Mouse (Mus musculus) stomach, embryonic 14.5 days (tissue): ENCODE data around the gene 9430038I01Rik. TPM values are rescaled to one million over a fixed set of nuclear protein-coding genes. Genes with fewer than 3 reads are reported as not detected.

Experiments
- ATAC-seq: fragments of 200-750 bp; cut with Nextera tagmentation; 2 replicates; pipeline ENCODE4 v1.8.0; 2017; ENCODE audit warnings: low read depth, moderate TSS enrichment; ENCODE audit not compliant: insufficient number of reproducible peaks, insufficient read depth, low FRiP score
- H3K27ac ChIP-seq: fragments of 300-500 bp; sonication (generic); 2 replicates; pipeline ENCODE4 v1.5.1; 2014; ENCODE audit warnings: mild to moderate bottlenecking, low read length, moderate library complexity, mixed read lengths
- H3K27me3 ChIP-seq: fragments of 300-500 bp; sonication (generic); 2 replicates; pipeline ENCODE4 v1.6.1; 2014; ENCODE audit warnings: low read length, control low read depth, mixed read lengths; ENCODE audit not compliant: control insufficient read depth, insufficient read depth
- H3K36me3 ChIP-seq: fragments of 300-500 bp; sonication (generic); 2 replicates; pipeline ENCODE4 v1.6.1; 2014; ENCODE audit warnings: mild to moderate bottlenecking, control low read depth, low read length, moderate library complexity, mixed read lengths; ENCODE audit not compliant: control insufficient read depth, insufficient read depth
- H3K4me1 ChIP-seq: fragments of 300-500 bp; sonication (generic); 2 replicates; pipeline ENCODE4 v1.6.1; 2014; ENCODE audit warnings: low read length, control low read depth, mixed read lengths; ENCODE audit not compliant: control insufficient read depth, insufficient read depth
- H3K4me2 ChIP-seq: fragments of 300-500 bp; sonication (generic); replicated peaks from 2 replicates; pipeline ENCODE4 v1.6.1; 2014; ENCODE audit warnings: low read depth, low read length, control low read depth
- H3K4me3 ChIP-seq: fragments of 300-500 bp; sonication (generic); 2 replicates; pipeline ENCODE4 v1.5.1; 2014; ENCODE audit warnings: low read depth, low read length, control low read depth
- H3K9ac ChIP-seq: fragments of 300-500 bp; sonication (generic); replicated peaks from 2 replicates; pipeline ENCODE4 v1.6.1; 2014; ENCODE audit warnings: low read depth, mild to moderate bottlenecking, control low read depth, low read length, moderate library complexity, mixed read lengths
- H3K9me3 ChIP-seq: fragments of 300-500 bp; sonication (generic); 2 replicates; pipeline ENCODE4 v1.6.1; 2016; ENCODE audit warnings: low read depth, low read length, control low read depth; ENCODE audit not compliant: control insufficient read depth
- WGBS: fragments of 180-500 bp; shearing (Covaris S2); extraction: QIAGEN DNeasy Blood & Tissue Kit; methylation state at CpG from one replicate; pipeline ENCODE4 v1.1.7; 2014; 5-methylcytosine and 5-hydroxymethylcytosine counted together
- polyA plus RNA-seq: library from polyadenylated mRNA; unstranded; fragments of >200 nt; fragmentation: Nextera tagmentation; extraction: Ambion mirVana; gene quantifications from 2 replicates; pipeline ENCODE4 v1.2.1, GENCODE M21; 2014

9430038I01Rik gene
- polyA plus RNA-seq, 1 experiment from 2014 or later = 33.7 TPM

DNA sequence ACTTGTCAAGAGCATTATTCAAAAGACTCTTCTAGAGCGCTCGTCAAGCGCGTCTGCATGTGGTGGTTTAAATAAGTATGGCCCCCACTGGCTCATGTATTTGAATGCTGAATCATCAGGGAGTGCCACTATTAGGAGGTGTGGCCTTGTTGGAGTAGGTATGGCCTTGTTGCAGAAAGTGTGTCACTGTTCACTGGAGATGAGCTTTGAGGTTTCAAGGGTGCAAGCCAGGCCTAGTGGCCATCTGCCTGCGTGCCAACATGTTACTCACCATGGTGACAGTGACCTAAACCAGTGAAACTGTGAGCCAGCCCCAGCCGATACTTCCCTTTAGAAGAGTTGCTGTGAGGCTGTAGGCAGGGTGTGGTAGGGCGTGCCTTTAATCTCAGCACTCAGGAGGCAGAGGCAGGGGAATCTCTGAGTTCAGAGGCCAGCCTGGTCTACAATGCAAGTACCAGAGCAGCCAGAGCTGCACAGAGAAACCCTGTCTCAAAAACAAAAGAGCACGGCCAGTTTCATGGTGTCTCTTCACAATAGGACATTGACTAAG lies 13.1 kb downstream of the 9430038I01Rik start:
- Histone ChIP-seq H3K4me1 (no peaks in the 10 kb centered on the region), H3K36me3 (no peaks in the 10 kb centered on the region), H3K9ac (no peak overlapping the region), H3K4me3 (no peak overlapping the region), H3K9me3 (no peaks in the 10 kb centered on the region), H3K27ac (no peak overlapping the region), H3K27me3 (no peaks in the 10 kb centered on the region), H3K4me2 (no peak overlapping the region)
- no peak for ATAC-seq
- 89% methylated on average over 8 of the region's 8 CpGs for WGBS

DNA sequence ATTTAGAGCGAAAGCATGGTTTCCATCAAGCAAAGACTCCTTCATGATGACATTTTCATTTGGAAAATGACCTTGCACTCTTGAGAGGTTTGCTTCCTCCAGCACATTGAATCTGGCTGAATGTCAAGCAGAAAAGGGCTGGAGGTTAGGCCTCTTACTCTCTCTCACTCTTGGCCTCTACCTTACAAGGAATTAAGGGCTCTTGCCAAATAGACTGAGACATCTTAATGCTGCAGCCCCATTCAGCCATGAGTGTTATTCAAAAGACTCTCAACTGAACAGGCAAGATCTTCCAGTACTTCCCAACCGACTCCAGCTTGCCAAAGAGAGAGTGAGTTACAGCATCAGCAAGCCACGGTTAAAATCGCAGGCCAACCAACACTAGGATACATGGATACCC lies 15.1 kb downstream of the 9430038I01Rik start:
- Histone ChIP-seq H3K9me3 (no peaks in the 10 kb centered on the region), H3K4me2 (no peak overlapping the region), H3K36me3 (no peaks in the 10 kb centered on the region), H3K27me3 (no peaks in the 10 kb centered on the region), H3K27ac (no peak overlapping the region), H3K9ac (no peak overlapping the region), H3K4me1 (no peaks in the 10 kb centered on the region), H3K4me3 (no peak overlapping the region)
- WGBS = 76% methylated on average over 4 of the region's 4 CpGs
- ATAC-seq = no peak; the same call in 1 of the 2 replicates

DNA sequence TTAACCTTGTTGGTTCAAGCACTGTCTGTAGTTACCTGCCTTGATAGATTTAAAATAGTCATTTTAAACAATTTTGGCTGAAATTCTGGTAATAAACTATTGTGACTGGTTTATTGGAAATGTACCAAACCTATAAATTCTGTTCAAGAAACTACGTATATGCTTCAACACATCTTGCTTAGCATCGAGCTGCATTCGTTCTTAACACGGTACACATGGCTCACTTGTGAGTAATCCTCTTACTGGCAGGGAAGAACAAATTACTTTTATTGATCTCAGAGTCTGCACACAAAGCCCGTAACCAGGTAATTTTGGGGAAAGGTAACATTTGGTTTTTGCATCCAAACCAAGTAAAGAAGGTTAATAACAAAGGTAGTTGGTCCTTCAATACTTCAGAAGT lies 22.7 kb downstream of the 9430038I01Rik start:
- Histone ChIP-seq H3K9me3 (no peaks in the 10 kb centered on the region), H3K9ac (no peak overlapping the region), H3K4me1 (no peaks in the 10 kb centered on the region), H3K36me3 (no peaks in the 10 kb centered on the region), H3K4me2 (no peak overlapping the region), H3K4me3 (no peak overlapping the region), H3K27ac (no peak overlapping the region), H3K27me3 (no peaks in the 10 kb centered on the region)
- no peak for ATAC-seq
- 72% methylated on average over 5 of the region's 5 CpGs for WGBS

DNA sequence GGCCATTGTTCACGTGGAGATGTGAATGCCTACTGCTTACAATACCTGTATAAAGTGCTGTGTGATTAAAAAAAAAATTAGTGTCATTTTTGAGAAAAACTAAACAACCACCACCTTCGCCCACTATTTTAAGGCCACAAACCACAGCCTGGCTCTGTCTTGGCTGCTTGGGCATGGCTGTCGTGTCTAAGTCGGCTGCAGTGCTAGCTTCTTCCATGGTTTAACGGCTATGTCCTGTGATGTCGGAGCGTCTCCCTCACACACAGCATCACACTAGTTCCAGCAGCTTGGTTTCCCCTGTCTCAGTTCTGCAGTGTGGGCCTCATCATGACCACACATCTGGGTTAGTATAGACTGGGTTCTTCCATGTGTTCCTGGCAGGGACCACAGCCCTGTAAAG lies 35.6 kb downstream of the 9430038I01Rik start:
- H3K36me3 ChIP-seq = no peaks in the 10 kb centered on the region; the same call in 1 of the 2 replicates
- H3K27me3 ChIP-seq = no peaks in the 10 kb centered on the region
- H3K9ac ChIP-seq = no peak overlapping the region
- H3K4me3 ChIP-seq = no peak overlapping the region
- no peak overlapping the region for H3K4me2 ChIP-seq
- ATAC-seq = no peak
- no peaks in the 10 kb centered on the region for H3K9me3 ChIP-seq
- H3K27ac ChIP-seq = no peak overlapping the region
- no peaks in the 10 kb centered on the region for H3K4me1 ChIP-seq
- WGBS = 93% methylated on average over 7 of the region's 7 CpGs

DNA sequence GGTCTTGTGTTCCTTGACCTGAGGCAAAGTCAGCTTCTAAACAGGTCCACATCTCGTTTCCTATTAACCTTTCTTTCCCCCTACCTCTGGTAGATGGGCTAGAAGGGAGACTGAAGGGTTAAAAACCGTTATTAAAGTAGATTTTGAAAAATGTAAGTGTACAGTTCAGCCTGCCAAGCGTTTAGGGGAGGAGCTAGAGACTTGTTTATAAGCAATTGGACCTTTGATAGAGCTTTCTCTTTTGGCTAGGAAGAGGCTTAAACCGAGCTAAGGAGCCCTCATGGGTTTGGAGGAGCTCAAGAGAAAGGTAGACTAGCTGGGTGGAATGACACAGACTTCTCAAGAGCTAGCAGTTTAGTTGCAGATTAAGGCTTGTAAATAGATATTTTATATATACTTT lies 38.8 kb downstream of the 9430038I01Rik start:
- H3K4me3 ChIP-seq = no peak overlapping the region
- no peak for ATAC-seq
- no peak overlapping the region for H3K4me2 ChIP-seq
- H3K4me1 ChIP-seq = no peaks in the 10 kb centered on the region
- no peak overlapping the region for H3K27ac ChIP-seq
- 47% methylated on average over 4 of the region's 4 CpGs for WGBS
- H3K27me3 ChIP-seq = no peaks in the 10 kb centered on the region
- H3K9me3 ChIP-seq = no peaks in the 10 kb centered on the region
- no peak overlapping the region for H3K9ac ChIP-seq
- no peaks in the 10 kb centered on the region; the same call in 1 of the 2 replicates for H3K36me3 ChIP-seq

DNA sequence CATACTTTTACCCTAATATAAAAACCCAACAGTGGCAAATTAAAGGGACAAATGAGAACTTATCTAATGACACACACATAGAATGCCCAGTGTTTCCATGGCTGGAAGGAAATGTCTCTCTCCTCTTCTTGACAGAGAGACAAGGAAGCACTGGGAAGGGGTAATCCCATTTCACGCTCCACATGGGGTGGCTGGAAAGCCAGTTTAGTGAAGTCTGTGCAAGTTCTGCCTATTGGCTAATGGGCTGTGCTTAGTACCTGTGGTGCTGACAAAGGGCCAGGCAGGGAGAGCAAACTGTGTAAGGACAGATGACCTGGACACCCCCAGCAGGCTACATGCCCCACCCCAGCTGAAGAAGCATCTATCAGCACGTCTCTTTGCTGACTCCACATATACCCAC lies 40.4 kb downstream of the 9430038I01Rik start:
- Histone ChIP-seq H3K27me3 (no peaks in the 10 kb centered on the region), H3K36me3 (no peaks in the 10 kb centered on the region; the same call in 1 of the 2 replicates), H3K4me2 (no peak overlapping the region), H3K9ac (no peak overlapping the region), H3K4me1 (no peaks in the 10 kb centered on the region), H3K4me3 (no peak overlapping the region), H3K27ac (no peak overlapping the region), H3K9me3 (no peaks in the 10 kb centered on the region)
- ATAC-seq = no peak
- 65% methylated on average over 2 of the region's 2 CpGs for WGBS

DNA sequence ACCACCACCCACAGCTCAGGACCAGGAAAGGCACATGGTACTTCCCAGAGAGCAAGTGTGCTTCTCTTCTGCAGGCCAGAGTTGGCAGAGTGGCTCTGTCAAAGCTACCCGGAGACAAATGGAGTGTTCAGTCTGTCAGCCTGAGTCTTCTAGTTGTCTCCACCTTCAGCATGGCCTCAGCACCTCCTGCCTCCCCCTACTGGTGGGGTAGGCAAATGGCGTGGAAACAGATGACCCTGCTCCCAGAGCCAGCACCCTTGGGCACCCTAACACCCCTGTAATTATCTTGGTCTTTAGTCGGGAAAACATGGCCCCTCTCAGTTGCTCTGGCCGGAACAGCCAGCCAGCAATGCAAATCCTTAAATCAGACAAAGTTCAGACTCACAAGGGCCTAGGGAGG lies 43.8 kb downstream of the 9430038I01Rik start:
- Histone ChIP-seq H3K4me1 (no peaks in the 10 kb centered on the region), H3K27me3 (no peaks in the 10 kb centered on the region), H3K27ac (no peak overlapping the region), H3K9me3 (no peaks in the 10 kb centered on the region), H3K4me3 (no peak overlapping the region), H3K9ac (no peak overlapping the region), H3K36me3 (no peaks in the 10 kb centered on the region), H3K4me2 (no peak overlapping the region)
- 86% methylated on average over 4 of the region's 4 CpGs for WGBS
- ATAC-seq = no peak

DNA sequence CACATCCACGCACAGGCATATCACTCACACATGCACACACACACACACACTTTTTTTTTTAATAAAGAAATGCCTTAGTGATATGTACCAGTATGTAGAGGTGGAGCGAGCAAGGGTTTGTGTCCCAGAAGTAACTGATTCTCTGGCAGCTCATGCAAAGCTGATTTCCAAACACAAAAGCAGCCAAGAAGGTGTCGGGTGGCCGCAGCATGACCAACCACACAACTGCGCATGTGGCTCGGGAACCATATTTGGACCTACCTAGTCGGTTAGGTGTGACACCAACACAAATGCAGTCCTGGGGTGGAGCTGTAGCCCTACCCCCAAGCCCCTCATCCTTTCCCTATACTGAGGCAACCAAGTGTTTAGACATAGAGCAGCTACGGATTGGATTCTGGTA lies 45.5 kb downstream of the 9430038I01Rik start:
- Histone ChIP-seq H3K36me3 (no peaks in the 10 kb centered on the region), H3K27me3 (no peaks in the 10 kb centered on the region), H3K4me1 (no peaks in the 10 kb centered on the region), H3K4me3 (no peak overlapping the region), H3K27ac (no peak overlapping the region), H3K9ac (no peak overlapping the region), H3K4me2 (no peak overlapping the region), H3K9me3 (no peaks in the 10 kb centered on the region)
- 91% methylated on average over 8 of the region's 8 CpGs for WGBS
- ATAC-seq = no peak

DNA sequence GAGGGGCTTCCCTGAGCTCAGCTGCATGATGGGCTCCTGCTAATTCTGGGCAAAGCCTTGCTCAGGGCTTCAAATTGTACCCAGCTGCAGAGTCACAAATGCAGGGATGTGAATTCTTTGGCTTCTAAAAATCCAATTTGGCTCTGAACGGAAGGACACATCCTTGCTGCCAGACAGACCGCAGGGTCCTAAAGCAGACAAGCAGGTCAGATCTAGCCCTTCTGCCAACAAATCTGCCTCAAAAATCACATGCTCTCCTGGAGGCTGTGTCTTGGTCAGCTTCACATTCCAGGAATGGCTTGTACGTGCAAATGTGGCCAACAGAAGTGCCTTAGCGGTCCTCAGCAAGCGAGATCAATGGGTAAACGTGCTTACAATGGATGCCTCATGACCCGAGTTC lies 46.0 kb downstream of the 9430038I01Rik start:
- H3K9ac ChIP-seq = no peak overlapping the region
- H3K27ac ChIP-seq = no peak overlapping the region
- no peak for ATAC-seq
- no peak overlapping the region for H3K4me3 ChIP-seq
- no peaks in the 10 kb centered on the region for H3K9me3 ChIP-seq
- H3K4me2 ChIP-seq = no peak overlapping the region
- WGBS = 64% methylated on average over 7 of the region's 7 CpGs
- H3K27me3 ChIP-seq = no peaks in the 10 kb centered on the region
- no peaks in the 10 kb centered on the region for H3K4me1 ChIP-seq
- no peaks in the 10 kb centered on the region for H3K36me3 ChIP-seq
